Mouse (Mus musculus) CH12.LX (cell line): ENCODE measurements around the gene Cnpy2.

Experiments used
- CTCF ChIP-seq, 2 experiments: IDR thresholded peaks in 1 of 2; conservative IDR thresholded peaks in 1 of 2; 2 replicates each; pipeline ENCODE4 v1.5.1; 2011 to 2012; ENCODE audit warnings: low read depth in 2 of 2, low read length in 2 of 2, improper control_type of control experiment in 1 of 2, inconsistent platforms in 1 of 2, mild to moderate bottlenecking in 1 of 2, moderate library complexity in 1 of 2
- ELF1 ChIP-seq: IDR thresholded peaks from 2 replicates; pipeline ENCODE4 v1.6.1; 2014; ENCODE audit warnings: low read depth, mild to moderate bottlenecking, inconsistent platforms, low read length, improper control_type of control experiment
- EP300 ChIP-seq: IDR thresholded peaks from 2 replicates; pipeline ENCODE4 v1.6.1; 2011; ENCODE audit warnings: low read length, improper control_type of control experiment
- JUND ChIP-seq: conservative IDR thresholded peaks from 2 replicates; pipeline ENCODE4 v1.6.1; 2011; ENCODE audit warnings: low read depth, low read length, improper control_type of control experiment
- MAX ChIP-seq: IDR thresholded peaks from 2 replicates; pipeline ENCODE4 v1.6.1; 2011; ENCODE audit warnings: low read length, improper control_type of control experiment
- PAX5 ChIP-seq: IDR thresholded peaks from 2 replicates; pipeline ENCODE4 v1.6.1; 2012; ENCODE audit warnings: low read length, inconsistent platforms, mixed read lengths
- POLR2A ChIP-seq: IDR thresholded peaks from 2 replicates; pipeline ENCODE4 v1.6.1; 2011; ENCODE audit warnings: low read depth, mild to moderate bottlenecking, improper control_type of control experiment, low read length
- RAD21 ChIP-seq: IDR thresholded peaks from 2 replicates; pipeline ENCODE4 v1.6.1; 2011; ENCODE audit warnings: low read depth, mild to moderate bottlenecking, low read length, improper control_type of control experiment, moderate library complexity
- RCOR1 ChIP-seq: conservative IDR thresholded peaks from 2 replicates; pipeline ENCODE4 v1.6.1; 2012; ENCODE audit warnings: low read depth, mild to moderate bottlenecking, inconsistent platforms, low read length, improper control_type of control experiment
- UBTF ChIP-seq: IDR thresholded peaks from 2 replicates; pipeline ENCODE4 v1.6.1; 2012; ENCODE audit warnings: low read depth, mild to moderate bottlenecking, inconsistent platforms, low read length, improper control_type of control experiment, moderate library complexity
- USF1 ChIP-seq: IDR thresholded peaks from 2 replicates; pipeline ENCODE4 v1.6.1; 2014; ENCODE audit warnings: low read depth, mild to moderate bottlenecking, inconsistent platforms, low read length, improper control_type of control experiment

GRCm38 (mm10) chr10:128322141-128323108 lies at the start of gene Cnpy2:
- TF ChIP-seq JUND, result no peak
- no peak for TF ChIP-seq CTCF (conservative IDR thresholded peaks at IDR 0.05 in 1 of 2, IDR thresholded peaks at IDR 0.05 in 1 of 2; ENCODE audit: low read depth in 2 of 2, low read length in 2 of 2)
- TF ChIP-seq RCOR1, result no peak
- peak; percentile 75 for TF ChIP-seq POLR2A
- TF ChIP-seq RAD21, result no peak
- peak; percentile 26; the same call in 1 of the 2 replicates for TF ChIP-seq ELF1
- TF ChIP-seq PAX5, result no peak
- TF ChIP-seq MAX, result peak; percentile 98
- TF ChIP-seq EP300, result no peak
- TF ChIP-seq UBTF, result peak; percentile 50; the same call in 1 of the 2 replicates
- peak; percentile 89 for TF ChIP-seq USF1
